Mouse (Mus musculus) kidney, postnatal 36 days (tissue): ENCODE data around the gene E330009J07Rik.

Experiments
- DNase-seq, 2 experiments: peaks; one replicate each; pipeline ENCODE4 v3.0.0; 2021 to 2022; ENCODE audit warnings: mixed read lengths in 2 of 2

The E330009J07Rik gene

GRCm38 (mm10) chr6:40429521-40429931, 6.4 kb downstream of the E330009J07Rik start:
- peak in 1 of 2 experiments; percentile 5 for DNase-seq

GRCm38 (mm10) chr6:40428696-40429095, 7.2 kb downstream of the E330009J07Rik start:
- no peak for DNase-seq

GRCm38 (mm10) chr6:40427441-40427840, 8.5 kb downstream of the E330009J07Rik start:
- no peak for DNase-seq

GRCm38 (mm10) chr6:40423774-40424173, 12.2 kb downstream of the E330009J07Rik start:
- peak; percentile 52 to 76 for DNase-seq

DNA sequence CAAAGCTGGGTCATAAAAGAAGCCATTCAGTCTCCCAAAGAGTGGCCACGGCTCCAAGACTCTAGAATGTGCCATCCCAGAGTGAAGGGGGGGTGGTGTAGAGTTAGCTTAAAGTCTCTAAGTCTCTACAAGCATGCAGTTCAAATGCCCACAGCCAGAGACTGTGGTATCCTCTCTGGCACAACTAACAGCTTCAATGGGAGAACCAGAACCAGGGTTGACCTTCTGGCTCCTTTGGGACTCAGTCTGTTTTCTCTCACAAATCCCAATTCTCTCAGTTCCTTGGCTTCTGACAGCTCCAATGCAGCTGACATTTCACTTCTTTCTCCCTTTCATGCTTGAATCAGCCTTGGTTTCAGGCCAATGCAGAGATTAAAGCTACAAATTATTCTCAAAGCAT, 12.9 kb downstream of the E330009J07Rik start:
- no peak for DNase-seq

DNA sequence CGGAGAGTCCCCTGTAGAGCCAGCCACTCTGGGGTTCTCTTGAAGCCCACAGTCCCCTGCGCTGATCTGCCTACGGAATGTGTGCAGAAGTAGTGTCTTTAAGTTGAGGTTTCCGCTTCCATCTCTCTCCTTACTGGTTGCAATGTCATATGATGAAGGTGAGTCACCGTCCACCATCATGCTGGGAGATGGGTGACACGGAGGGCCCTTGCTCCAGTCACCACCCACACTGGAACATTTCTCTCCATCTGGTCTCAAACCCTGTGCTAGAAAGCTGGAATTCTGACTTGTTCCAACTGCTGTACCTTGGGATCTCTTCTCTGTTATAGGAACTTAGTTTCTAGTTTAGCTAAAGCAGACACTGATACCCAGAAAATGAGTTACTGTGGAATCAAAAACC, 14.8 kb downstream of the E330009J07Rik start:
- no peak for DNase-seq

GRCm38 (mm10) chr6:40418386-40418785, 17.5 kb downstream of the E330009J07Rik start:
- DNase-seq: no peak

- no peak for DNase-seq
These were observed 20.1 kb downstream of the E330009J07Rik start for GRCm38 (mm10) chr6:40415799-40416198.

DNA sequence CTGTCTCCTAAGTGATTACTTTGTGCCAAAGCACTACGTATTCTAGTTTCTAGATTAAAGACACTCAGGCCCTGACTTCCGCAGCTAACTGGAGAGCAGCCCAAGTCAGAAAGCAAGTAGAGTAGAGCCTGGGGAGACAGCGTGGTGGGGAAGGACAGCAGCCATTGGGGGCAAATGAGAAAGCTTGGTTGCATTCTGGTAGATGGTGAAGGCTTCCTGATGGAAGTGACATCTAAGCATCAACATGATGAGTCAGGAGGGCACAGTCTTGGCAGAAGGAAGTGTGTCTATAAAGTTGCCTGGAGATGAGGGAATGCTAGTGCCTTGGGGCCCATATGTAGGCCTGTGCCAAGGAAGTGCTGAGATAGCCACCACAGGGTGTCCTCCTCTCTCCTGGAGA, 22.4 kb downstream of the E330009J07Rik start:
- DNase-seq: no peak

DNA sequence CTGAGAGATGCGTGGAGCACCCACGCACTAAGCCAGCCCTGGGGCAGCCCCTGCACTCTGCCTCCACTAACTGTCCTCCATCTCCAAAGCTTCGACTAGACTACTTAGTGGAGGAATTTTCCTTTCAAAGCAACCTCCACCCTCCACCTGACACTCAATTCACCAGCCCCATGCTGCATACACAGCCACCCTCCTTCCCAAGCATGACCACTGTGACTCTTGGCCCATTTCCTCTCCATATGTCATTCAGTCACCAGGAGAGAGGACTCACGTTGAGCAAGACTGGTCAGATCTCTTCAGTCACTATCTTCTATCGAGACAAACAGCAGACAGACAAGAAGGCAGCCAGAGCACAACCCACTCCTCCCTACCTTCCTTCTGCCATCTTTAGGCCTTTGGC, 22.9 kb downstream of the E330009J07Rik start:
- DNase-seq: no peak

DNA sequence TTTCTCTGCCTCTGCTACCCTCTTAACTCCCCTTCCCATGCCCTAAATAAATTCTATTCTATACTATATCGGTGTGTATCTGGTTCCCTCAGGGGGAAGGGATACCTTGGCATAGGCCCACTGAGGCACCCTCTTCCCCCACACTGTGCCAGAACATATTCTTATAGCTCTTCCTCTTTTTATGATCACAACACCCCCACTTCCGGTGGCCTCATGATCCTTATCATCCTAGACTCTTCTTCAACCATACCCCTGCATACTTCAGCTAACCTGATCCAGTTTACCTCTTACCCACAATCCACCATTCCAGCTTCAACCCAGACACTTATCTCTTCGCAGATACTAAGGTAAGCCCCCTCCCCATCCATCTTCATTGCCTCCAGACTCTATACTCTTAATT, 24.9 kb downstream of the E330009J07Rik start:
- DNase-seq: no peak

DNA sequence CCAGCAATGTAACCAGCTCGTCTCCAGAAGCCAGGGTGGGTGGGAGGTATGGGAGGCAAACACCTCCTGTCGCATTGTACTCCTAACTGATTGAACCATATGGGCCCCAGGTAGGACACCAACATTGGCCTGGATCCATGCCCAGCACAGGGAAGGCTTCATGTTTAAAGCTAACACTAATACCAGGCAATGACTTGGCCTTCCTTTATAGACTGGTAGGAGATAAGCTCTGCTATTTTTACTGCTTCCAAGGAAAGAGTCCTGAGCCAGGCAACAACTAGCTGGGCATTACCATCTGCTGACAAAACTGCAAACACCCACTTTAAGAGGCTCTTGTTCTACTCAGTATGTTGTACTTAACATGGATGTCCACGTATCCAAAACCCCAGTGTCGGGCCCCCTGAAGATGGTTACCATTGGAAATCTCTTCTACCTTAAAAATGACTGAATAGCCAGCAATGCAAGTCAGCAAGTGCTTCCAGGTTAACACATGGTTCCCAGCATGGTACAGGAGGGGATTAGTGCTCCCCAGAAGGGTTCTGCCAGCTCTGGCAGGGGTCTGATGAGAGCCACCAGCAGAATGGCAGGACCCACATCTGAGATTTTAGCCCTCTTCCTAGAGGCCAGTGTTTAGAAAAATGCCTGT, 32.2 kb downstream of the E330009J07Rik start:
- DNase-seq: no peak

GRCm38 (mm10) chr6:40402031-40402430, 33.9 kb downstream of the E330009J07Rik start:
- DNase-seq: no peak

- peak; percentile 31 to 71 for DNase-seq
These were observed 42.7 kb downstream of the E330009J07Rik start for GRCm38 (mm10) chr6:40393213-40393612.

GRCm38 (mm10) chr6:40390975-40391374, 45.0 kb downstream of the E330009J07Rik start:
- no peak for DNase-seq

DNA sequence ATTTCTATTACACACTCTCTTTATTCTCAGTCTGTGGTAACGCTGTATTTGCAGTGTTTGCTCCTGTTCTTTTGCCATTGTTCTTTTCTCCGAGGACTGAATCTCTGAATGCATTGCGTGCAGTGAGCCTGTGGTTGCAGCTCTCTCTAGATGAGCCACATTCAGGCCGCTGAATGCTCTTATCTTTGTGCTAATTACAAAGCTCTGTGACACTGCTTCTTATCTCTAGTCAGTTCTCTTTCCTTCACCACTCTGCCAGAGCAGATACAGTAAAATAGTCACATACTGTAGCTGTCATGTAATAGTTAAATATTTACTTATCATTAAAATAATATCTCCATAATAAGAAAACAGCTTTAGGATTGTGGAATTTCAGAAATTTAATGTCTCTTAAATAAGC, 47.3 kb downstream of the E330009J07Rik start:
- no peak for DNase-seq

DNA sequence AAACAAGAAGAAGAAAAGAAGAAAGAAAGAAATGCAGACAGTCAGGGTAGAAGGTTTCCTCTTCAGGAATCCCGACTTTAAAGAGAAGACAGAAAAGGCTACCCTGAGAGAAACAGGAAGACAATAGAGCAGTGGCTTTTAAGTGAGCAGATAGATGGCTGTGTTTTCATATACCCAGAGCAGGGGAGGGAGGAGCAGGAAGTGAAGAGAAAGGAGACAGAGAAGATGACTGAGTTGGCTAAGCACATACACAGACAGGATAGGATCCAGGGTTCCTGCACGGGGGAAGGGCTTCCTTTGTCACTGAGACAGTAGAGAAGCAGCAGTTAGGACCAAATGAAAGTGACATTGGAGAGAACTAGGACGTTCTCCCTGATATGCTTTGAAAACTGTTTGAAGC, 50.3 kb downstream of the E330009J07Rik start:
- no peak for DNase-seq

- no peak for DNase-seq
These were observed 54.0 kb downstream of the E330009J07Rik start for GRCm38 (mm10) chr6:40381908-40382307.

DNA sequence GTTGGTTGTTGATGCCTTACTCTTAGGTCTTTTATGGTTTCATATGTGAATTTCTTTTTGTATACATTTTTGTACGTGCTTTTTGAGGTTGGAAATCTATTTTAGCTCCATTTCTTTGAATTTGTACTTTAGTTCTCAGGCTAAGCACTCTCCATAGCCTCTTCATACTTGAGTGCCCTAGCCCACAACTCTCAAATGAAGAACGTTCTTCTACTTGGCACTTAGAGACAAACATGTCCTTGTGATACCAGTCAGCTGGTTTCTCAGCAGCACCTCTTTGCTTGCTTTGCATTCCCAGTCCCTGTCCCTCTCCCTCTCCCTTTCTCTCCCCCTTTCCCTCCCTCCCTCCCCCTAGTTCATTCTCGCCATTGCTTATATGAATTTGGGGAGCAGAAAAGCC, 55.8 kb downstream of the E330009J07Rik start:
- no peak for DNase-seq

DNA sequence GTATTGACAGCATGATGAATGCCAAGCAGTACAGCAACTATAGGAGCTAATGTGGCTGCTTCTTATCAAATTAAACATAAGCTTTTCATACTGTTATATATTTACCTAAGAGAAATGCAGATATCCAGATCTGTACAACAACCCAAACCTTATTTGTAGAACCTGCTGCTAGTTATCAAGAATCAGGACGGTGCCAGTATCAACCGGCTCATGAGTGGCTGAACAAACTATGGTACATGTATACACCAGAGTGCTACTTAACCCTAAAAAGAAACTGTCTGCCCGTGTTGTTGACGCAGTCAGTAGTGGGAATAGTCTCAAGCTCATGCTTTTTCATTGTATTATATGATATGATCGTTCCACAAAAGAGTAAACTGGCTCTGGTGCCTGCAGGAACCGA, 64.9 kb downstream of the E330009J07Rik start:
- DNase-seq: no peak

GRCm38 (mm10) chr6:40353360-40353759, 82.6 kb downstream of the E330009J07Rik start:
- peak in 1 of 2 experiments; percentile 8 for DNase-seq
